Mouse (Mus musculus): Measurements from ENCODE around the gene Hk2.

Gene Hk2

GRCm38 (mm10) chr6:82774321-82774764 is at the start of gene Hk2:
Hk2 (minus strand) TSS chr6:82774454.
- peak; percentile 74 for DNase-seq (ENCODE audit: low spot score)

GRCm38 (mm10) chr6:82821758-82822253 is 47.6 kb upstream of the Hk2 start:
- DNase-seq (ENCODE audit: low spot score) = no peak

- no peak for DNase-seq (ENCODE audit: low spot score)
These were observed 46.5 kb upstream of the Hk2 start for GRCm38 (mm10) chr6:82820716-82821115.

GRCm38 (mm10) chr6:82814821-82815220 is 40.6 kb upstream of the Hk2 start:
- no peak for DNase-seq (ENCODE audit: low spot score)

GRCm38 (mm10) chr6:82807984-82808700 is 33.9 kb upstream of the Hk2 start:
- DNase-seq (ENCODE audit: low spot score) = no peak

GRCm38 (mm10) chr6:82806971-82807370 is 32.7 kb upstream of the Hk2 start:
- DNase-seq (ENCODE audit: low spot score) = no peak

GRCm38 (mm10) chr6:82806503-82806902 is 32.2 kb upstream of the Hk2 start:
- DNase-seq (ENCODE audit: low spot score) = no peak

- no peak for DNase-seq (ENCODE audit: low spot score)
These were observed 31.6 kb upstream of the Hk2 start for GRCm38 (mm10) chr6:82805894-82806293.

GRCm38 (mm10) chr6:82804984-82805383 is 30.7 kb upstream of the Hk2 start:
- no peak for DNase-seq (ENCODE audit: low spot score)

- no peak for DNase-seq (ENCODE audit: low spot score)
These were observed 24.0 kb upstream of the Hk2 start for GRCm38 (mm10) chr6:82798202-82798737.

GRCm38 (mm10) chr6:82797300-82797839 is 23.1 kb upstream of the Hk2 start:
- DNase-seq (ENCODE audit: low spot score) = no peak

- no peak for DNase-seq (ENCODE audit: low spot score)
These were observed 16.6 kb upstream of the Hk2 start for GRCm38 (mm10) chr6:82790864-82791263.

- DNase-seq (ENCODE audit: low spot score) = no peak
These were observed 9.7 kb upstream of the Hk2 start for GRCm38 (mm10) chr6:82783906-82784305.

GRCm38 (mm10) chr6:82780802-82781393 is 6.6 kb upstream of the Hk2 start:
- no peak for DNase-seq (ENCODE audit: low spot score)

GRCm38 (mm10) chr6:82780369-82780768 is 6.1 kb upstream of the Hk2 start:
- DNase-seq (ENCODE audit: low spot score) = no peak

GRCm38 (mm10) chr6:82777124-82777654 is 2.9 kb upstream of the Hk2 start:
- no peak for DNase-seq (ENCODE audit: low spot score)

GRCm38 (mm10) chr6:82775386-82775785 is 1.1 kb upstream of the Hk2 start:
- DNase-seq (ENCODE audit: low spot score) = no peak

GRCm38 (mm10) chr6:82773261-82774131 is 758 bp downstream of the Hk2 start:
- no peak for DNase-seq (ENCODE audit: low spot score)

- DNase-seq (ENCODE audit: low spot score) = no peak
These were observed 1.7 kb downstream of the Hk2 start for GRCm38 (mm10) chr6:82772451-82773101.

GRCm38 (mm10) chr6:82771981-82772409 is 2.3 kb downstream of the Hk2 start:
- no peak for DNase-seq (ENCODE audit: low spot score)

GRCm38 (mm10) chr6:82771059-82771458 is 3.2 kb downstream of the Hk2 start:
- no peak for DNase-seq (ENCODE audit: low spot score)
